Mouse (Mus musculus) limb, embryonic 14.5 days (tissue): ENCODE results near the gene Fhad1. TPM values are rescaled to one million over a fixed set of nuclear protein-coding genes. Genes with fewer than 3 reads are reported as not detected.

Experiments used
- ATAC-seq: fragments of 200-750 bp; cut with Nextera tagmentation; 2 replicates; pipeline ENCODE4 v1.8.0; 2017; ENCODE audit warnings: low read depth, moderate number of reproducible peaks, moderate TSS enrichment; ENCODE audit not compliant: low FRiP score
- DNase-seq: peaks from one replicate; pipeline ENCODE4 v3.0.0-alpha.2; 2015; ENCODE audit warnings: low spot score
- H3K27ac ChIP-seq: fragments of 300-500 bp; sonication (generic); replicated peaks from 2 replicates; pipeline ENCODE4 v1.5.1; 2014; ENCODE audit warnings: low read depth, mild to moderate bottlenecking, low read length, moderate library complexity, mixed read lengths
- H3K27me3 ChIP-seq: fragments of 300-500 bp; sonication (generic); 2 replicates; pipeline ENCODE4 v1.6.1; 2014; ENCODE audit warnings: low read length, mixed read lengths; ENCODE audit not compliant: control insufficient read depth, insufficient read depth
- H3K36me3 ChIP-seq: fragments of 300-500 bp; sonication (generic); 2 replicates; pipeline ENCODE4 v1.6.1; 2014; ENCODE audit warnings: mild to moderate bottlenecking, low read length, moderate library complexity, mixed read lengths; ENCODE audit not compliant: control insufficient read depth, insufficient read depth
- H3K4me1 ChIP-seq: fragments of 300-500 bp; sonication (generic); 2 replicates; pipeline ENCODE4 v1.6.1; 2014; ENCODE audit warnings: antibody characterized with exemption, low read length, mixed read lengths; ENCODE audit not compliant: control insufficient read depth, insufficient read depth
- H3K4me2 ChIP-seq: fragments of 300-500 bp; sonication (generic); replicated peaks from 2 replicates; pipeline ENCODE4 v1.6.1; 2014; ENCODE audit warnings: low read depth, mild to moderate bottlenecking, low read length, moderate library complexity; ENCODE audit not compliant: severe bottlenecking
- H3K4me3 ChIP-seq: fragments of 300-500 bp; sonication (generic); replicated peaks from 2 replicates; pipeline ENCODE4 v1.5.1; 2014; ENCODE audit warnings: low read length
- H3K9ac ChIP-seq: fragments of 300-500 bp; sonication (generic); 2 replicates; pipeline ENCODE4 v1.6.1; 2014; ENCODE audit warnings: mild to moderate bottlenecking, low read depth, low read length, moderate library complexity; ENCODE audit not compliant: severe bottlenecking
- H3K9me3 ChIP-seq: fragments of 300-500 bp; sonication (generic); 2 replicates; pipeline ENCODE4 v1.6.1; 2016; ENCODE audit warnings: low read length; ENCODE audit not compliant: control insufficient read depth
- POLR2A ChIP-seq: fragments of 200-500 bp; IDR thresholded peaks from 2 replicates; pipeline ENCODE4 v1.8.0; 2012; ENCODE audit warnings: inconsistent platforms, mild to moderate bottlenecking, moderate library complexity, borderline replicate concordance; ENCODE audit not compliant: insufficient read depth, insufficient read length; ENCODE audit errors: extremely low read depth
- WGBS: fragments of 180-500 bp; shearing (Covaris S2); extraction: QIAGEN DNeasy Blood & Tissue Kit; methylation state at CpG from one replicate; pipeline ENCODE4 v1.1.7; 2014; 5-methylcytosine and 5-hydroxymethylcytosine counted together
- polyA plus RNA-seq, 2 experiments: library from polyadenylated mRNA; depleted of rRNA in 1 of 2; stranded (reverse) in 1 of 2; unstranded in 1 of 2; fragments of >200 nt; fragmentation: Nextera tagmentation in 1 of 2; extraction: Ambion mirVana in 1 of 2; gene quantifications; 2 replicates each; pipeline versions ENCODE4 v1.2.1 to v1.2.3; 2012 to 2014

The Fhad1 gene
- polyA plus RNA-seq, 2 experiments, result 2.7 to 3.1 TPM

- no peak overlapping the region for H3K27ac ChIP-seq
- no peak overlapping the region for H3K4me2 ChIP-seq
- H3K9me3 ChIP-seq, result no peaks in the 10 kb centered on the region
- H3K27me3 ChIP-seq, result 0 out of 2 replicates have a peak, but pooled peaks cover 3% of the 10 kb centered on the region
- H3K4me1 ChIP-seq, result peaks cover 10% of the 10 kb centered on the region
- no peaks in the 10 kb centered on the region for H3K36me3 ChIP-seq
- no peak overlapping the region for H3K4me3 ChIP-seq
- TF ChIP-seq POLR2A, result no peak
- DNase-seq (no peak), ATAC-seq (no peak)
- 91% methylated on average over 13 of the region's 13 CpGs for WGBS
- no peak overlapping the region for H3K9ac ChIP-seq
These were observed 3.6 kb downstream of the Fhad1 start for GRCm38 (mm10) chr4:142011236-142011635.

- Histone ChIP-seq H3K4me1 (peaks cover 6% of the 10 kb centered on the region), H3K9ac (no peak overlapping the region), H3K36me3 (no peaks in the 10 kb centered on the region), H3K4me2 (no peak overlapping the region), H3K27ac (no peak overlapping the region), H3K27me3 (0 out of 2 replicates have a peak, but pooled peaks cover under 1% of the 10 kb centered on the region), H3K9me3 (no peaks in the 10 kb centered on the region), H3K4me3 (no peak overlapping the region)
- ATAC-seq, result no peak
- no peak for TF ChIP-seq POLR2A
- no peak for DNase-seq
- WGBS, result 76% methylated on average over 7 of the region's 7 CpGs
These were observed 4.4 kb downstream of the Fhad1 start for GRCm38 (mm10) chr4:142010441-142010840.

- 22% methylated on average over 11 of the region's 11 CpGs for WGBS
- Histone ChIP-seq H3K36me3 (no peaks in the 10 kb centered on the region), H3K4me3 (no peak overlapping the region), H3K4me1 (peaks cover 5% of the 10 kb centered on the region; the same call in 1 of the 2 replicates), H3K4me2 (no peak overlapping the region), H3K9ac (no peak overlapping the region), H3K9me3 (no peaks in the 10 kb centered on the region), H3K27me3 (no peaks in the 10 kb centered on the region), H3K27ac (no peak overlapping the region)
- no peak for TF ChIP-seq POLR2A
- no peak for ATAC-seq
- DNase-seq, result no peak
These were observed 6.7 kb downstream of the Fhad1 start for GRCm38 (mm10) chr4:142008206-142008605.

GRCm38 (mm10) chr4:142000581-142000980 lies 14.3 kb downstream of the Fhad1 start:
- Histone ChIP-seq H3K9me3 (no peaks in the 10 kb centered on the region), H3K36me3 (no peaks in the 10 kb centered on the region), H3K4me1 (peaks cover 5% of the 10 kb centered on the region), H3K4me2 (no peak overlapping the region), H3K27ac (no peak overlapping the region), H3K4me3 (no peak overlapping the region), H3K27me3 (no peaks in the 10 kb centered on the region), H3K9ac (no peak overlapping the region)
- WGBS, result 53% methylated on average over 8 of the region's 9 CpGs
- no peak for TF ChIP-seq POLR2A
- no peak for DNase-seq
- ATAC-seq, result no peak

DNA sequence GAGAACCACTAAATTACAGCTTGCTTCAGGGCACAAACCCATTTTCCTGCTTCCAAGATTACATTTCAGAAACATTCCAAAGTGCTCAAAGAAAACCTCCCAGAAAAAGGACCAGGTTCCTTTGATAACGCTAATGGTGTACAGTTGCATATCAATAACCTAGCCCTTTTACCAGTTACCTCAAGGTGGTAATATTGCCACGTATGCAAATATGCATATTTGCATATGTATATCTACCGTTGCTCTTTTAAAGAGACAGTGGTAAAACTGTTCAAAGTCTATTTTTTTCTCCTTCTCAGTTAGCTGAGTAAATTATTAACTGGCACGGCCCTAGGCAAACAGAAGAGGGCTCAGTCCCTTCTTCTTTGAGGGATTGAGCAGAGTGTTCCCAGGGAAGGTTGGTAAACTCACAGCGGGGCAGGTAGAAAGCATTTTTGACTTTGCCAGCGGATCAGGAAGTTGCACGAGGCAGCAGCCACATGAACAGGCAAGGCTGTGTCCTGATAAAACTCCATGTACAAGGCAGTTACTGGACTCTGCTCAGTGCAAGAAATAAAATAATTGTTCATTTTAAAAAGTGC lies 15.3 kb downstream of the Fhad1 start:
- no peak for TF ChIP-seq POLR2A
- Histone ChIP-seq H3K4me3 (no peak overlapping the region), H3K36me3 (no peaks in the 10 kb centered on the region), H3K4me2 (no peak overlapping the region), H3K9ac (no peak overlapping the region), H3K27ac (no peak overlapping the region), H3K27me3 (no peaks in the 10 kb centered on the region), H3K4me1 (peaks cover 3% of the 10 kb centered on the region; the same call in 1 of the 2 replicates), H3K9me3 (no peaks in the 10 kb centered on the region)
- 59% methylated on average over 7 of the region's 7 CpGs for WGBS
- ATAC-seq (no peak), DNase-seq (no peak)
